Mouse (Mus musculus) thymus, adult 2 months (tissue): ENCODE results near the gene Tsks. TPM values are rescaled to one million over a fixed set of nuclear protein-coding genes. Genes with fewer than 3 reads are reported as not detected.

Experiments
- DNase-seq: peaks from one replicate; pipeline ENCODE4 v3.0.0; 2021
- H3K27ac ChIP-seq: fragments of 200-500 bp; 2 replicates; pipeline ENCODE4 v1.5.1; 2012; ENCODE audit warnings: low read length, control low read depth; ENCODE audit not compliant: control insufficient read depth, insufficient read depth
- H3K27me3 ChIP-seq: fragments of 200-500 bp; 2 replicates; pipeline ENCODE4 v1.6.1; 2012; ENCODE audit warnings: mild to moderate bottlenecking, low read length, moderate library complexity, mixed read lengths; ENCODE audit not compliant: control insufficient read depth, insufficient read depth
- H3K36me3 ChIP-seq: fragments of 200-500 bp; 2 replicates; pipeline ENCODE4 v1.6.1; 2012; ENCODE audit warnings: mild to moderate bottlenecking, low read length, moderate library complexity; ENCODE audit not compliant: control insufficient read depth, insufficient read depth
- H3K4me1 ChIP-seq: fragments of 200-500 bp; replicated peaks from 2 replicates; pipeline ENCODE4 v1.6.1; 2012; ENCODE audit warnings: low read length; ENCODE audit not compliant: control insufficient read depth, insufficient read depth
- H3K4me3 ChIP-seq: fragments of 200-500 bp; 2 replicates; pipeline ENCODE4 v1.5.1; 2012; ENCODE audit warnings: mild to moderate bottlenecking, low read length, control low read depth, moderate library complexity; ENCODE audit not compliant: control insufficient read depth, insufficient read depth
- CTCF ChIP-seq: fragments of 200-500 bp; IDR thresholded peaks from 2 replicates; pipeline ENCODE4 v1.5.1; 2012; ENCODE audit warnings: mild to moderate bottlenecking, control low read depth, low read length, moderate library complexity, borderline replicate concordance; ENCODE audit not compliant: control insufficient read depth, poor library complexity, insufficient read depth; ENCODE audit errors: extremely low read depth
- POLR2A ChIP-seq: fragments of 200-500 bp; IDR thresholded peaks from 2 replicates; pipeline ENCODE4 v1.6.1; 2012; ENCODE audit warnings: mild to moderate bottlenecking, low read length, control low read depth, moderate library complexity; ENCODE audit not compliant: control insufficient read depth, poor library complexity, insufficient read depth; ENCODE audit errors: extremely low read depth
- WGBS: fragments of 180-500 bp; shearing (Covaris S2); methylation state at CpG from one replicate; pipeline ENCODE4 v1.1.7; 2018; 5-methylcytosine and 5-hydroxymethylcytosine counted together
- polyA plus RNA-seq: library from polyadenylated mRNA; depleted of rRNA; stranded (reverse); fragments of >200 nt; gene quantifications from 2 replicates; pipeline ENCODE4 v1.2.3, GENCODE M21; 2012

The Tsks gene
- polyA plus RNA-seq, 1 experiment: 1.0 TPM

DNA sequence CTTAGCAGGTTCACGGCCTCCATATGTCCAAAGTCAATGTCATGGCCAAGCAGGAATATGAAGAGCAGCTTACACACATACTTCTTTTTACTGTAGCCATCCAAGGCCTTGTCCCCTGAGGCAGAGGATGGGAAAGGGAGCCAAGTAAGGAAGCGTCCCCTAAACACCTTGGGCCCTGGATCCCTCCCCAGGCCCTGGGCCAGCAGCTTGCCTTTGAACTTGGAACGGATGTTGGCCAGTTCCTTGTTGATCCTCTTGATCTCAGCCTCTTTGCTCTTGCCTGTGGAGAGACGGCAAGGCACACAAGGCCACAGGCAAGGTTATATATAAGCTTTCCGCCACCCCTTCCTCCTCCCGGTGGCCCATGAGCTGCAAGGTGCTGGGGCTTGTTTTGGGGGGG, 26.8 kb upstream of the Tsks start:
- Histone ChIP-seq H3K4me1 (no peaks in the 10 kb centered on the region), H3K27me3 (no peaks in the 10 kb centered on the region), H3K27ac (no peak overlapping the region), H3K36me3 (peaks cover 7% of the 10 kb centered on the region), H3K4me3 (no peak overlapping the region)
- TF ChIP-seq CTCF: no peak
- TF ChIP-seq POLR2A: no peak
- no peak for DNase-seq
- WGBS: 92% methylated on average over 6 of the region's 6 CpGs

DNA sequence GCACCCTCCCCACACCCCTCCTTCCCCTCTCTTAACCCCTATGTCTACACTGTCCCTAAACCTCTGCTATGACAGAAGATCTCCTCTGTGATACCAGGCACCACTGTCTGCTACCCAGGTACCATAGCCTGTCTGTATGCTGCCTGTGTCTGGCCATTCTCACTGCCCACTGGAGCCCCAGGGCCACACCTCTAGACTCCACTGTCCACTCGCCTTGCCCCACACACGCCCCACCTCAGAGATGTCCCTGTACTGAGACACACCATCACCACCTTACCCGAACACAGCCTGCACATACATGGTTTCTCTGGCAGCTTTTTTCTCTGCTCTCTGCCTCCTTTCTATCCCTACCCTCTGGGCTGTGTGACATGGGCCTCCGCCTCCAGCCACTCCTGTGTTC, 26.1 kb upstream of the Tsks start:
- H3K27me3 ChIP-seq: no peaks in the 10 kb centered on the region
- DNase-seq: no peak
- peaks cover 7% of the 10 kb centered on the region for H3K36me3 ChIP-seq
- no peaks in the 10 kb centered on the region for H3K4me1 ChIP-seq
- WGBS: 98% methylated on average over 4 of the region's 4 CpGs
- H3K27ac ChIP-seq: no peak overlapping the region
- no peak overlapping the region for H3K4me3 ChIP-seq
- TF ChIP-seq CTCF: no peak

DNA sequence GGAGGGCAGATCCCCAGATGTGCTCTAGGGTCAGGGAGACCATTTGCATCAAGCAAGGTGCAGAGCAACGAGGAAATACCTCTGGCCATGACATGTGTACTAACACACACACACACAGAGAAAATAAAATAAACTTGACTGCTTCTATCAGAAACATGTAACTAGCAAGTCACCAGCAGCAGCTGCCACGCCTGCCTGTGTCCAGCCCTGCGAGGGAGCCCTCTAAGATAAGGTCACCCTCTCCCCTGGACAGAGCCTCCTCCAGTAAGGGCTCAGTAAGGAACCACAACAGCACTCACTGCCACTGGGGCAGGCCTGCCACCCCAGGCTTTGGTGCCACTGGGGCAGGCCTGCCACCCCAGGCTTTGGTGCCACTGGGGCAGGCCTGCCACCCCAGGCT, 24.8 kb upstream of the Tsks start:
- WGBS: 95% methylated on average over 3 of the region's 3 CpGs
- Histone ChIP-seq H3K4me3 (no peak overlapping the region), H3K36me3 (peaks cover 4% of the 10 kb centered on the region), H3K27me3 (no peaks in the 10 kb centered on the region), H3K27ac (no peak overlapping the region), H3K4me1 (no peaks in the 10 kb centered on the region)
- TF ChIP-seq CTCF: no peak
- no peak for DNase-seq

DNA sequence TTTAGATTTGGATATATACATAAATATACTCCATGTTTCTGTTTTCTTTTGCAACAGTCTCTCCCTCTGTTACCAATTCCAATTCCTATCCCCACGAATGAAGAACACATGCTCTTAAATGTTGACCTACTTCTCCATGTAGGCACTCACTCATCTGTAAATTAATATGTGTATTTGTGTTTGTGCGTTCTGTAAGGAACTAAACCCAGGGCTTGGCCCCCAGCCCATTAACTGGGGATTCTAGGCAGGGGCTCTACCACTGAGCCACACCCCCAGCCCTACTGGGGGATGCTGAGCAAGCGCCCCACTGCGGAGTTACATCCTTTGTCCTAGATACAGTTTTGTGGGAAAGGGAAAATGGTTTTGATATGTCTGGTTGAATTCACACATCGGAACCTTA, 23.9 kb upstream of the Tsks start:
- TF ChIP-seq CTCF (no peak), POLR2A (no peak)
- 97% methylated on average over 5 of the region's 5 CpGs for WGBS
- Histone ChIP-seq H3K4me1 (no peaks in the 10 kb centered on the region), H3K27ac (no peak overlapping the region), H3K36me3 (no peaks in the 10 kb centered on the region; the same call in none of the 2 replicates), H3K27me3 (no peaks in the 10 kb centered on the region), H3K4me3 (no peak overlapping the region)
- no peak for DNase-seq

DNA sequence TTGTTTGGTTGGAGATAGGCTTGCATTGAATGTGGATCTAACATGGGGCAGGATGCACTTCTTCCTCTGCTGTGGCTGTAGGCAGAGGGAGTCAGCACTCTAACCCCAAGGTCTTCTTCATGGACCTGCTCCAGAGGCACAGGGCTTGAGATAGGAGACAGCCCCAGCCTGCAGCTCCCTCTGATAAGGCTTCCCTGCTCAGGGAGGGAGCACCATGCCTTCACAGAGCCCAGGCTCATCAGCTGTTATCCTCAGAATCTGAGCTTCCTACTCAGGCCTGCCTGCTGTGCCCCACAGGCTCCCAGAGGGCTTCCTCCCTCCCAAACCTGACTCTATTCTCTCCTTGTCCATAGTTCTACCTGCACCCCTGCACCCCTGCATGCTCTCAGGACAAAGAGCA, 20.5 kb upstream of the Tsks start:
- Histone ChIP-seq H3K27ac (no peak overlapping the region), H3K4me1 (no peaks in the 10 kb centered on the region), H3K4me3 (no peak overlapping the region), H3K27me3 (no peaks in the 10 kb centered on the region), H3K36me3 (no peaks in the 10 kb centered on the region; the same call in 1 of the 2 replicates)
- TF ChIP-seq POLR2A (no peak), CTCF (no peak)
- no peak for DNase-seq

DNA sequence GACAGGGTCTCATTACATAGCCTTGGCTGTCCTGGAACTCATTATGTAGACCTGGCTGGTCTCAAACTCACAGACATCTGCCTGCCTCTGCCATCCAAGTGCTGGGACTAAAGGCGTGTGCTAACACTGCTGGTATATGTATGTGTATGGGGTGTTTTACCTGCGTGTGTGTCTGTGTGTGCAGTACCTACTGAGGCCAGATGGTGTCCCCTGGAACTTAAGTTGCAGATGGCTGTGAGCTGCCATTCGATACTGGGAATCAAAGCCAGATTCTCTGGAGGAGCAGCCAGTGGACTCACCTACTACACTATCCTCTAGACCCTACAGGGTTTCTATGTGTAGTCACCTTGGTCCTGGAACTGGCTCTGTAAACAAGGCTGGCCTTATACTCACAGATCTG, 17.5 kb upstream of the Tsks start:
- Histone ChIP-seq H3K4me3 (no peak overlapping the region), H3K4me1 (peaks cover 2% of the 10 kb centered on the region; the same call in 1 of the 2 replicates), H3K36me3 (no peaks in the 10 kb centered on the region; the same call in 1 of the 2 replicates), H3K27me3 (no peaks in the 10 kb centered on the region), H3K27ac (no peak overlapping the region)
- no peak for TF ChIP-seq POLR2A
- no peak for TF ChIP-seq CTCF
- no peak for DNase-seq
- WGBS: 93% methylated on average over 3 of the region's 3 CpGs

DNA sequence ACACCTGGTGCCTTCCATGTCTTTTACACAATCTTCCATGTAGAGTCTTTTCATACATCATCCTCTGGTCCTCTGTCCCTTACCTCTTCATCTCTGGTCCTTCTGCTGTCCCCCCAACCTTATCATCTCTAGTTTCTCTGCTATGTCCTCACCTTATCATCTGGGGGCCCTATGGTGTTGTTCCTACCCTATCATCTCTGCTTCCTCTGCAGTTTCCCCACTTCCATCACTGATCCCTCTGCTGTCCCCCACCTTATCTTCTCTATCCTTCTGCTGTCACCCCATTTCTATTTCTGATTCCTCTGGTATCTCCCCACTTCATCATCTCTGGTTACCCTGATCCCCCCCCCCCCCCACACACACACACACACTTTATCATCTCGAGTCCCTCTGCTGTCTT, 14.4 kb upstream of the Tsks start:
- no peaks in the 10 kb centered on the region; the same call in 1 of the 2 replicates for H3K36me3 ChIP-seq
- DNase-seq: no peak
- 0% methylated on average over 1 of the region's 1 CpGs for WGBS
- H3K4me1 ChIP-seq: peaks cover 2% of the 10 kb centered on the region; the same call in 1 of the 2 replicates
- TF ChIP-seq POLR2A: no peak
- TF ChIP-seq CTCF: no peak
- peak overlapping the region; percentile 97 for H3K4me3 ChIP-seq
- no peaks in the 10 kb centered on the region for H3K27me3 ChIP-seq
- no peak overlapping the region for H3K27ac ChIP-seq
